Mouse (Mus musculus) heart, embryonic 15.5 days (tissue): Measurements from ENCODE around the gene St3gal6. TPM values are rescaled to one million over a fixed set of nuclear protein-coding genes. Genes with fewer than 3 reads are reported as not detected.

Experiments used
- ATAC-seq: fragments of 200-750 bp; cut with Nextera tagmentation; replicated peaks from 2 replicates; pipeline ENCODE4 v1.8.0; 2017; ENCODE audit warnings: low read depth, moderate TSS enrichment; ENCODE audit not compliant: insufficient number of reproducible peaks, insufficient read depth, low FRiP score
- H3K27ac ChIP-seq: fragments of 300-500 bp; sonication (generic); 2 replicates; pipeline ENCODE4 v1.5.1; 2015; ENCODE audit warnings: mild to moderate bottlenecking, inconsistent platforms
- H3K27me3 ChIP-seq: fragments of 300-500 bp; sonication (generic); 2 replicates; pipeline ENCODE4 v1.6.1; 2015; ENCODE audit warnings: inconsistent platforms
- H3K36me3 ChIP-seq: fragments of 300-500 bp; sonication (generic); 2 replicates; pipeline ENCODE4 v1.6.1; 2015; ENCODE audit warnings: mild to moderate bottlenecking, inconsistent platforms
- H3K4me1 ChIP-seq: fragments of 300-500 bp; sonication (generic); replicated peaks from 2 replicates; pipeline ENCODE4 v1.6.1; 2015; ENCODE audit warnings: inconsistent platforms
- H3K4me2 ChIP-seq: fragments of 300-500 bp; sonication (generic); 2 replicates; pipeline ENCODE4 v1.6.1; 2015; ENCODE audit warnings: inconsistent platforms, mild to moderate bottlenecking, moderate library complexity
- H3K4me3 ChIP-seq: fragments of 300-500 bp; sonication (generic); 2 replicates; pipeline ENCODE4 v1.5.1; 2015; ENCODE audit warnings: mild to moderate bottlenecking, inconsistent platforms
- H3K9ac ChIP-seq: fragments of 300-500 bp; sonication (generic); 2 replicates; pipeline ENCODE4 v1.6.1; 2015; ENCODE audit warnings: mild to moderate bottlenecking, inconsistent platforms
- H3K9me3 ChIP-seq: fragments of 300-500 bp; sonication (generic); replicated peaks from 2 replicates; pipeline ENCODE4 v1.6.1; 2016; ENCODE audit warnings: inconsistent platforms
- WGBS: fragments of 180-500 bp; shearing (Covaris S2); methylation state at CpG from one replicate; pipeline ENCODE4 v1.1.7; 2015; ENCODE audit warnings: mixed read lengths; 5-methylcytosine and 5-hydroxymethylcytosine counted together
- polyA plus RNA-seq: library from polyadenylated mRNA; unstranded; fragments of >200 nt; fragmentation: Nextera tagmentation; extraction: Ambion mirVana; gene quantifications from 2 replicates; pipeline ENCODE4 v1.2.1, GENCODE M21; 2015

St3gal6 gene
- polyA plus RNA-seq, 1 experiment from 2014 or later = 17.5 TPM

DNA sequence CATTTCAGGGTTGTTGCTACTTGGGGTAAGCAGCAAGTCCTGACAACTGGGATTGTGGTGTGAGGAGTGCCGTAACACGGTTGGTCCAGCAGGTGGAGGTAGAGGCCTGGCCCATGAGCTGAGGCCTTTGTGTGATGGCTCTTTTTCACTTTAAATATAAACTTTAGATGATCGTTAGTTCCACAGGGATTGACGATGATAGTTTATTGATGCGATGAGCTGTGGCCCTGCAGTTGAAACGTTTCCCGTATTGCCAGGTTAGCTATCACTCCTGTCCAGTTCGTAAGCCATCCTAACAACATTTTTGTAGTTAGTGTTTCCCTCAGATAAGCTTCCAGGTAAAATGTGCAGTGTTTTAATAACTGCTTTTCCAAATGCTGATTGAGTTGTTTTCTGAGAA, 69.4 kb downstream of the St3gal6 start:
- no peak overlapping the region for H3K9ac ChIP-seq
- 58% methylated on average over 8 of the region's 8 CpGs for WGBS
- H3K36me3 ChIP-seq = peaks cover 37% of the 10 kb centered on the region
- H3K4me3 ChIP-seq = no peak overlapping the region
- ATAC-seq = no peak
- peaks cover 5% of the 10 kb centered on the region for H3K4me1 ChIP-seq
- H3K27me3 ChIP-seq = no peaks in the 10 kb centered on the region
- H3K9me3 ChIP-seq = no peaks in the 10 kb centered on the region
- no peak overlapping the region for H3K27ac ChIP-seq
- H3K4me2 ChIP-seq = no peak overlapping the region

- peak overlapping the region; percentile 62 for H3K27ac ChIP-seq
- H3K36me3 ChIP-seq = peaks cover 34% of the 10 kb centered on the region
- no peaks in the 10 kb centered on the region for H3K9me3 ChIP-seq
- 0 out of 2 replicates have a peak, but pooled peaks have one; percentile 34 for ATAC-seq
- no peaks in the 10 kb centered on the region for H3K27me3 ChIP-seq
- H3K4me2 ChIP-seq = no peak overlapping the region
- no peak overlapping the region for H3K9ac ChIP-seq
- H3K4me3 ChIP-seq = no peak overlapping the region
- peaks cover 5% of the 10 kb centered on the region for H3K4me1 ChIP-seq
Observed at GRCm38 (mm10) chr16:58453820-58454219, 70.2 kb downstream of the St3gal6 start.

DNA sequence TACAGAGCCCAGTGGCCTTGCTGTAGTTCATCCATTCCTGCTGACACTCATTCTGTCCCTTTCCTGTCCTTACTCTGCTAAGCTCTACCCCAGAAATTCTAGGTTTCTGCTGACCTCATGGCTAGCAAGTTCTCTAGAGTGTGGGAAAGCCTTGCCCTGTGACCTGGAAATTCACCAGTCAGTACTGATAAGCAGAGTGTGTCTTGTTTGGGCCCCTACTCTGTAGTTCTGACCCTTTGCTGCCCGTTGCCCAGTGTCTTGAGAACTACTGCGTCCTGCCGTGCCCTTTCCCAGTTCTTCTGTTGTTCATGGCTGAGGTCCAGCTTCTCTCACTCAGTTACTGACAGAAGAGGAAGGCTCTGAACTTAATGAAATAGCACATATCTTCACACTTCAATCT, 70.9 kb downstream of the St3gal6 start:
- Histone ChIP-seq H3K9ac (no peak overlapping the region), H3K4me1 (peaks cover 5% of the 10 kb centered on the region), H3K4me3 (no peak overlapping the region), H3K9me3 (no peaks in the 10 kb centered on the region), H3K36me3 (peaks cover 30% of the 10 kb centered on the region), H3K27me3 (no peaks in the 10 kb centered on the region), H3K4me2 (no peak overlapping the region), H3K27ac (peak overlapping the region; percentile 62)
- peak; percentile 84 for ATAC-seq
- WGBS = 29% methylated on average over 3 of the region's 3 CpGs

DNA sequence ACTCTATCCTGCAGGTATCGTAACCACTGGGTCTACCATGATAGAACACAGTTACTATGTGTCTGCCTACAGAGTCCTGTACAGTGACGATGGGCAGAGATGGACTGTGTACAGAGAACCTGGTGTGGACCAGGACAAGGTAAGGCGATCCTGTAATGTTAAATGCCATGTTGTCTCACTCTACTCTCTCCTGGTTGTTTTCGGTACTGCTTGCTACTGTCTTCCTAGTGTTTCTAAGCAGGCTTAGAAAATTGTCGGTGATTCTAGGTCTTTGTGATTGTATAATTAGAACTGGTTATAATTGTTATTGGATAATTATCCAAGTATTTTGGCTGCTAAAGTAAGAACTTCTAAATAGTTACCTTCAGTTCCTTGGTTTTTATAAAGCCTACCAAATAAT, 72.4 kb downstream of the St3gal6 start:
- no peaks in the 10 kb centered on the region for H3K9me3 ChIP-seq
- no peak overlapping the region for H3K4me2 ChIP-seq
- no peaks in the 10 kb centered on the region for H3K27me3 ChIP-seq
- no peak overlapping the region for H3K4me3 ChIP-seq
- H3K36me3 ChIP-seq = peaks cover 24% of the 10 kb centered on the region
- ATAC-seq = no peak
- H3K27ac ChIP-seq = no peak overlapping the region
- no peak overlapping the region for H3K9ac ChIP-seq
- H3K4me1 ChIP-seq = peaks cover 5% of the 10 kb centered on the region
- 91% methylated on average over 5 of the region's 5 CpGs for whole genome bisulfite sequencing

DNA sequence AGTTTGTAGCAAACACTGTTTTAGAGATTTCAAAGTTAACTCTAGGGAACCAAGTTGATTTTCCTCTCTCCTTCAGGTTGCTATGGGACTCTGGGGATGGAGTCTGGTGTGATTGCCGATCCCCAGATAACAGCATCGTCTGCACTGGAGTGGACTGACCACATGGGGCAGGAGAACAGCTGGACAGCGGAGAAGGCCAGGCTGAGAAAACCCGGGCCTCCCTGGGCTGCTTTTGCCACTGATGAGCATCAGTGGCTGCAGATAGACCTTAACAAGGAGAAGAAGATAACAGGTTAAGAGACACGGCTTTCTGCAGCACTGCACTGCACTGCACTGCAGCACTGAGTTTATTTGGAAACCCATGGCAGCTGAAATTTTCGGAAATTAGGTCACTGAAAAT, 73.4 kb downstream of the St3gal6 start:
- H3K9ac ChIP-seq = no peak overlapping the region
- no peak overlapping the region for H3K4me2 ChIP-seq
- H3K4me3 ChIP-seq = no peak overlapping the region
- H3K4me1 ChIP-seq = peaks cover 5% of the 10 kb centered on the region
- peaks cover 24% of the 10 kb centered on the region for H3K36me3 ChIP-seq
- no peak overlapping the region for H3K27ac ChIP-seq
- ATAC-seq = no peak
- H3K27me3 ChIP-seq = no peaks in the 10 kb centered on the region
- 48% methylated on average over 6 of the region's 6 CpGs for WGBS
- H3K9me3 ChIP-seq = no peaks in the 10 kb centered on the region

DNA sequence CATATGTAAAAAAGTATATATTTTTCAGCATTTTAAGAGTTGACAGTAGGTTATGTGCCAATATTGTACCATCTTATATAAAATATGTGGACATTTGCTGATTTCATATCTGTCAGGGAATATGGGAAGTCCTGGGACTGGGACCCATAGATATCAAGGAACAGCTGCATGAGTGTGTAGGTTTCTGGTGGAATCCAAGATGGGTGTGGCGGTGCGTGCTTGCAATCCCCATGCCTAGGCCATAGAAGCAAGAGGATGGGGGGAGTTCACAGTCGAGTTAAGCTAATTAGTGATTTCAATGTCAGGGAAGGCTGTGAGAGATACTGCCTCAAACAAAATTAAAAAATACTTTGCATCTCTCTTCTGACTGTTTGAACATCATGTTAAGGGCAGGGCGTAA, 75.0 kb downstream of the St3gal6 start:
- H3K4me1 ChIP-seq = peaks cover 9% of the 10 kb centered on the region
- H3K36me3 ChIP-seq = peaks cover 24% of the 10 kb centered on the region
- no peak for ATAC-seq
- H3K9me3 ChIP-seq = no peaks in the 10 kb centered on the region
- H3K27me3 ChIP-seq = no peaks in the 10 kb centered on the region
- no peak overlapping the region for H3K9ac ChIP-seq
- no peak overlapping the region for H3K27ac ChIP-seq
- no peak overlapping the region for H3K4me3 ChIP-seq
- H3K4me2 ChIP-seq = no peak overlapping the region
- 87% methylated on average over 4 of the region's 4 CpGs for WGBS

DNA sequence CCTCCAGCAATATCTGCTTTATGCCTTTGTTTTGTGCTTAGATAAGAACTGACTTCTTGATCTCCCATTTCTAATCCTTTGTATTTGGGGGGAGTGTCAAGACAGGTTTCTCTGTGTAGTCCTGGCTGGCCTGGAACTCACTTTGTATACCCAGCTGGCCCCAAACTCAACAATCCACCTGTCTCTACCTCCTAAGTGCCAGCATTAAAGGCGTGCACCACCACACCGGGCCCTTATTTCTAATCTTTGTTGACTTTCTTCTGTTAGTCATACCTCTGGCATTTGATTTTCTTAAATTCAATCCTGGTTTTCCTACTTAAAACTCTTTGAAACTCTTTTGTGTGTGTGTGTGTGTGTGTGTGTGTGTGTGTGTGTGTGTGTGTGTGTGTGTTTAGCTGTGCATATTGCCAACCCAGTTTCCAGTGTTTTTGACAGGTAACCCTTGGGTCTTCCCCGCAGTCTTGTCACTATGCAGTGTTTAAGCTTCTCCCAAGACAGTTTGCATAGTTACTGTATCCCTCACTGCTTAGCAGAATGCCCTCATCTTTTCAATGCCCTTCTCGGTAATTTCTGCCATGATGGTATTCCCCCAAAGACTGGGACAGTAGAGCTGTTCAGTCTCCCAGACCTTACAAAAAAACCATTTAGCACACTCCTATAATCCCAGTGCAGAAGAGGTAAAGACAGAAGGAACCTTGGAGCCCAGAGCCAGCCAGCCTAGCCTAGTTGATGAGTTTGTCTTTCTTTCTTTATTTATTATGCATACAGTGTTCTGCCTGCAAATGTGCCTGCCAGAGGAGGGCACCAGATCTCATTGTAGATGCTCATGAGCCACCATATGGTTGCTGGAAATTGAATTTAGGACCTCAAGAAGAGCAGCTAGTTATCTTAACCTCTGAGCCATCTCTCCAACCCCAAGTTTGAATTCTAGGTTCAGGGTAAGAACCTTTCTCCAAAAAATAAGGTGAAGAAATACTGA, 77.5 kb downstream of the St3gal6 start:
- H3K4me2 ChIP-seq = no peak overlapping the region
- no peaks in the 10 kb centered on the region for H3K9me3 ChIP-seq
- ATAC-seq = no peak
- H3K4me3 ChIP-seq = no peak overlapping the region
- H3K4me1 ChIP-seq = peaks cover 4% of the 10 kb centered on the region; the same call in 1 of the 2 replicates
- 89% methylated on average over 4 of the region's 4 CpGs for WGBS
- peaks cover 21% of the 10 kb centered on the region for H3K36me3 ChIP-seq
- H3K27ac ChIP-seq = no peak overlapping the region
- no peak overlapping the region for H3K9ac ChIP-seq
- H3K27me3 ChIP-seq = no peaks in the 10 kb centered on the region

GRCm38 (mm10) chr16:58444735-58445134, 79.3 kb downstream of the St3gal6 start:
- Histone ChIP-seq H3K4me1 (peaks cover 4% of the 10 kb centered on the region; the same call in 1 of the 2 replicates), H3K27me3 (no peaks in the 10 kb centered on the region), H3K4me3 (no peak overlapping the region), H3K4me2 (no peak overlapping the region), H3K27ac (no peak overlapping the region), H3K9me3 (no peaks in the 10 kb centered on the region), H3K9ac (no peak overlapping the region), H3K36me3 (peaks cover 6% of the 10 kb centered on the region)
- no peak for ATAC-seq
- WGBS = 63% methylated on average over 6 of the region's 6 CpGs

- Histone ChIP-seq H3K4me3 (no peak overlapping the region), H3K27me3 (no peaks in the 10 kb centered on the region), H3K27ac (no peak overlapping the region), H3K4me1 (peaks cover 14% of the 10 kb centered on the region), H3K4me2 (no peak overlapping the region), H3K9me3 (no peaks in the 10 kb centered on the region), H3K36me3 (peaks cover 21% of the 10 kb centered on the region), H3K9ac (no peak overlapping the region)
- ATAC-seq = no peak
- WGBS = 92% methylated on average over 1 of the region's 1 CpGs
Observed at GRCm38 (mm10) chr16:58432384-58432783, 91.7 kb downstream of the St3gal6 start.

DNA sequence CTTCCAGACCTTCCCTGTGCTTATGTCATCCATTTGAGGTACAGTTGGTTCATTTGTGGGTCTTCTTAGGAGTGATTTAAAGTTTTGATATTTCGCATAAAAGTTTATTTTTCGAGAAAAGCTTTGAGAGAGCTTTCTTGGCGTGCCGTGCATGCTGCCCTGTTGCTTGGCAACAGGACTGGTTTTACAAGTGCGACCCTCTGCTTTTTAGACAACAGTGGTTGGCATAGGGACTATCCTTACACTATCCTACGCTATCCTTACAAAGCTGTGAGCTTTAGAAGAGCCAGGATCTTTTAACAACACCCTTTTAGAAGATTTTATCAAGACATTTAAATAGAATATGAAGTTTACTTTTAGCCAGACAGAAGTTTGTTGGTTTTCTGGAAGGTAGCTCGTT, 93.8 kb downstream of the St3gal6 start:
- Histone ChIP-seq H3K4me1 (peaks cover 18% of the 10 kb centered on the region), H3K36me3 (peaks cover 10% of the 10 kb centered on the region), H3K4me3 (no peak overlapping the region), H3K27ac (no peak overlapping the region), H3K27me3 (no peaks in the 10 kb centered on the region), H3K9ac (no peak overlapping the region), H3K4me2 (no peak overlapping the region), H3K9me3 (no peaks in the 10 kb centered on the region)
- 87% methylated on average over 7 of the region's 7 CpGs for WGBS
- no peak for ATAC-seq

- Histone ChIP-seq H3K27ac (peak overlapping the region; percentile 70), H3K4me1 (peaks cover 33% of the 10 kb centered on the region), H3K4me2 (0 out of 2 replicates have a peak overlapping the region, but pooled peaks have one; percentile 17), H3K4me3 (no peak overlapping the region), H3K9me3 (no peaks in the 10 kb centered on the region), H3K27me3 (no peaks in the 10 kb centered on the region), H3K9ac (no peak overlapping the region), H3K36me3 (no peaks in the 10 kb centered on the region)
- 19% methylated on average over 11 of the region's 11 CpGs for WGBS
- peak; percentile 81 for ATAC-seq
Observed at GRCm38 (mm10) chr16:58421696-58422354, 102.2 kb downstream of the St3gal6 start.
